ENCODE assay signal across 8 mouse cellular contexts in genomic region chr11:99574106-99574505, GRCm38 (mm10). TPM values are rescaled to one million over a fixed set of nuclear protein-coding genes. Genes with fewer than 3 reads are reported as not detected.
DNase-seq lines count a peak whose midpoint lies in the region; ATAC-seq and TF ChIP-seq lines count a peak whose summit lies in the region.

No protein-coding gene starts in this region.

- H3K9ac ChIP-seq in kidney, embryonic 14.5 days (ENCODE audit: low read depth, low read length), result no peak overlapping the region
- no peak overlapping the region for H3K9ac ChIP-seq in liver, embryonic 11.5 days (ENCODE audit: low read depth, low read length)
- no peak overlapping the region for H3K9ac ChIP-seq in neural tube, embryonic 11.5 days (ENCODE audit: low read length)

- WGBS in heart, embryonic 10.5 days, result under 1% methylated on average over 7 of the region's 7 CpGs
- 5% methylated on average over 7 of the region's 7 CpGs for WGBS in kidney, embryonic 14.5 days
- 3% methylated on average over 7 of the region's 7 CpGs for WGBS in liver, embryonic 11.5 days
- WGBS in neural tube, embryonic 11.5 days, result 8% methylated on average over 7 of the region's 7 CpGs

- TF ChIP-seq CTCF in testis, adult 2 months (IDR thresholded peaks at IDR 0.05; ENCODE audit: control insufficient read depth, insufficient read depth, insufficient replicate concordance, low read depth, low read length), result peak; percentile 70; the same call in 1 of the 2 replicates

- ATAC-seq in kidney, embryonic 14.5 days (ENCODE audit: low FRiP score, low TSS enrichment), result no peak; the same call in 1 of the 2 replicates
- ATAC-seq in liver, embryonic 11.5 days (replicated peaks; ENCODE audit: low FRiP score), result 0 out of 2 replicates have a peak, but pooled peaks have one; percentile 56
- ATAC-seq in neural tube, embryonic 11.5 days (ENCODE audit: insufficient read depth, low FRiP score, low TSS enrichment), result peak; percentile 72; the same call in 1 of the 2 replicates

- peak overlapping the region; percentile 25; the same call in 1 of the 2 replicates for H3K4me2 ChIP-seq in kidney, embryonic 14.5 days (replicated peaks; ENCODE audit: low read depth, low read length)
- peak overlapping the region; percentile 35; the same call in 1 of the 2 replicates for H3K4me2 ChIP-seq in liver, embryonic 11.5 days
- H3K4me2 ChIP-seq in neural tube, embryonic 11.5 days (ENCODE audit: low read depth), result peak overlapping the region; percentile 15; the same call in 1 of the 2 replicates

- DNase-seq in 3134 (ENCODE audit: extremely low read depth, insufficient read length, low spot score), result peak; percentile 48
- peak; percentile 59 to 61 for DNase-seq in adrenal gland, adult 18-20 months (ENCODE audit: low spot score in 2 of 2)
- DNase-seq in embryo, embryonic 9.5 days (ENCODE audit: extremely low spot score), result peak; percentile 82
- peak; percentile 85 for DNase-seq in heart, embryonic 10.5 days (ENCODE audit: low spot score)
- DNase-seq in liver, embryonic 11.5 days (ENCODE audit: low spot score), result peak; percentile 47
- peak; percentile 83 for DNase-seq in neural tube, embryonic 11.5 days (ENCODE audit: low spot score)

- H3K4me3 ChIP-seq in heart, embryonic 10.5 days, result no peak overlapping the region
- H3K4me3 ChIP-seq in kidney, embryonic 14.5 days (ENCODE audit: low read length), result no peak overlapping the region
- H3K4me3 ChIP-seq in liver, embryonic 11.5 days (ENCODE audit: low read depth, low read length), result no peak overlapping the region
- H3K4me3 ChIP-seq in neural tube, embryonic 11.5 days (ENCODE audit: low read depth, low read length), result no peak overlapping the region
- no peak overlapping the region for H3K4me3 ChIP-seq in testis, adult 2 months (ENCODE audit: control insufficient read depth, low read depth, low read length)

- TF ChIP-seq POLR2A in testis, adult 2 months (IDR thresholded peaks at IDR 0.05; ENCODE audit: control insufficient read depth, low read depth, low read length), result no peak

- H3K4me1 ChIP-seq in heart, embryonic 10.5 days, result no peaks in the 10 kb centered on the region
- H3K4me1 ChIP-seq in kidney, embryonic 14.5 days (ENCODE audit: control insufficient read depth, insufficient read depth, low read length), result no peaks in the 10 kb centered on the region
- H3K4me1 ChIP-seq in liver, embryonic 11.5 days (replicated peaks; ENCODE audit: control insufficient read depth, insufficient read depth, low read length), result no peaks in the 10 kb centered on the region
- no peaks in the 10 kb centered on the region for H3K4me1 ChIP-seq in neural tube, embryonic 11.5 days (ENCODE audit: control insufficient read depth, insufficient read depth, low read length)
- no peaks in the 10 kb centered on the region for H3K4me1 ChIP-seq in testis, adult 2 months (ENCODE audit: control insufficient read depth, insufficient read depth, low read length)

- no peaks in the 10 kb centered on the region for H3K36me3 ChIP-seq in heart, embryonic 10.5 days
- no peaks in the 10 kb centered on the region for H3K36me3 ChIP-seq in kidney, embryonic 14.5 days (ENCODE audit: control insufficient read depth, insufficient read depth, low read length)
- no peaks in the 10 kb centered on the region for H3K36me3 ChIP-seq in liver, embryonic 11.5 days (ENCODE audit: control insufficient read depth, insufficient read depth, low read length)
- no peaks in the 10 kb centered on the region for H3K36me3 ChIP-seq in neural tube, embryonic 11.5 days (ENCODE audit: control insufficient read depth, insufficient read depth, low read length)
- H3K36me3 ChIP-seq in testis, adult 2 months (ENCODE audit: control insufficient read depth, insufficient read depth, low read length), result no peaks in the 10 kb centered on the region

- no peaks in the 10 kb centered on the region for H3K27me3 ChIP-seq in heart, embryonic 10.5 days (ENCODE audit: insufficient read depth, poor library complexity, severe bottlenecking)
- no peaks in the 10 kb centered on the region for H3K27me3 ChIP-seq in kidney, embryonic 14.5 days (ENCODE audit: control insufficient read depth, insufficient read depth, low read length)
- H3K27me3 ChIP-seq in liver, embryonic 11.5 days (replicated peaks; ENCODE audit: control insufficient read depth, insufficient read depth, low read length), result no peaks in the 10 kb centered on the region
- no peaks in the 10 kb centered on the region for H3K27me3 ChIP-seq in neural tube, embryonic 11.5 days (ENCODE audit: control insufficient read depth, insufficient read depth, low read length)
- H3K27me3 ChIP-seq in testis, adult 2 months (ENCODE audit: control insufficient read depth, insufficient read depth, low read length), result no peaks in the 10 kb centered on the region

- H3K27ac ChIP-seq in heart, embryonic 10.5 days, result no peak overlapping the region
- no peak overlapping the region for H3K27ac ChIP-seq in kidney, embryonic 14.5 days (ENCODE audit: low read depth, low read length)
- H3K27ac ChIP-seq in liver, embryonic 11.5 days (ENCODE audit: low read depth, low read length), result no peak overlapping the region
- H3K27ac ChIP-seq in neural tube, embryonic 11.5 days (ENCODE audit: low read depth, low read length), result no peak overlapping the region
- no peak overlapping the region for H3K27ac ChIP-seq in testis, adult 2 months (ENCODE audit: control insufficient read depth, insufficient read depth, low read depth, low read length)

- H3K9me3 ChIP-seq in heart, embryonic 10.5 days, result no peaks in the 10 kb centered on the region
- no peaks in the 10 kb centered on the region for H3K9me3 ChIP-seq in kidney, embryonic 14.5 days (ENCODE audit: control insufficient read depth, low read length)
- no peaks in the 10 kb centered on the region for H3K9me3 ChIP-seq in liver, embryonic 11.5 days (ENCODE audit: control insufficient read depth, low read length)
- no peaks in the 10 kb centered on the region for H3K9me3 ChIP-seq in neural tube, embryonic 11.5 days (ENCODE audit: control insufficient read depth, low read length)

RNA-seq across cellular contexts. Expression of gene Krtap1-5, which starts 6.7 kb away (rescaled TPM):
- not detected for total RNA-seq in adrenal gland, adult 18-20 months (2021)
- not detected in 2 replicates for polyA plus RNA-seq in heart, embryonic 10.5 days (2016; fragmentation: Nextera tagmentation; extraction: Ambion mirVana)
- not detected in 2 replicates for polyA plus RNA-seq in kidney, embryonic 14.5 days (2014; fragmentation: Nextera tagmentation; extraction: Ambion mirVana)
- not detected in 2 replicates for polyA plus RNA-seq in liver, embryonic 11.5 days (2014; fragmentation: Nextera tagmentation; extraction: Ambion mirVana)
- not detected in 2 replicates for polyA plus RNA-seq in neural tube, embryonic 11.5 days (2014; fragmentation: Nextera tagmentation; extraction: Ambion mirVana)
- polyA plus RNA-seq in testis, adult 2 months (2012; rRNA removed), result not detected in 2 replicates

RNA-seq across cellular contexts. Expression of gene Krtap3-1, which starts 7.7 kb away (rescaled TPM):
- not detected for total RNA-seq in adrenal gland, adult 18-20 months (2021)
- not detected in 2 replicates for polyA plus RNA-seq in heart, embryonic 10.5 days (2016; fragmentation: Nextera tagmentation; extraction: Ambion mirVana)
- polyA plus RNA-seq in kidney, embryonic 14.5 days (2014; fragmentation: Nextera tagmentation; extraction: Ambion mirVana), result not detected in 2 replicates
- polyA plus RNA-seq in liver, embryonic 11.5 days (2014; fragmentation: Nextera tagmentation; extraction: Ambion mirVana), result not detected in 2 replicates
- polyA plus RNA-seq in neural tube, embryonic 11.5 days (2014; fragmentation: Nextera tagmentation; extraction: Ambion mirVana), result not detected in 2 replicates
- polyA plus RNA-seq in testis, adult 2 months (2012; rRNA removed), result 0.48 TPM in 1 of 2 replicates, not detected in the other

RNA-seq across cellular contexts. Expression of gene Krtap1-4, which starts 9.3 kb away (rescaled TPM):
- total RNA-seq in adrenal gland, adult 18-20 months (2021), result not detected
- not detected in 2 replicates for polyA plus RNA-seq in heart, embryonic 10.5 days (2016; fragmentation: Nextera tagmentation; extraction: Ambion mirVana)
- polyA plus RNA-seq in kidney, embryonic 14.5 days (2014; fragmentation: Nextera tagmentation; extraction: Ambion mirVana), result not detected in 2 replicates
- not detected in 2 replicates for polyA plus RNA-seq in liver, embryonic 11.5 days (2014; fragmentation: Nextera tagmentation; extraction: Ambion mirVana)
- not detected in 2 replicates for polyA plus RNA-seq in neural tube, embryonic 11.5 days (2014; fragmentation: Nextera tagmentation; extraction: Ambion mirVana)
- not detected in 2 replicates for polyA plus RNA-seq in testis, adult 2 months (2012; rRNA removed)

RNA-seq across cellular contexts. Expression of gene Gm11939, which starts 14.8 kb away (rescaled TPM):
- not detected for total RNA-seq in adrenal gland, adult 18-20 months (2021)
- polyA plus RNA-seq in heart, embryonic 10.5 days (2016; fragmentation: Nextera tagmentation; extraction: Ambion mirVana), result not detected in 2 replicates
- not detected in 2 replicates for polyA plus RNA-seq in kidney, embryonic 14.5 days (2014; fragmentation: Nextera tagmentation; extraction: Ambion mirVana)
- not detected in 2 replicates for polyA plus RNA-seq in liver, embryonic 11.5 days (2014; fragmentation: Nextera tagmentation; extraction: Ambion mirVana)
- not detected in 2 replicates for polyA plus RNA-seq in neural tube, embryonic 11.5 days (2014; fragmentation: Nextera tagmentation; extraction: Ambion mirVana)
- not detected in 2 replicates for polyA plus RNA-seq in testis, adult 2 months (2012; rRNA removed)

RNA-seq across cellular contexts. Expression of gene Krtap1-3, which starts 17.0 kb away (rescaled TPM):
- not detected for total RNA-seq in adrenal gland, adult 18-20 months (2021)
- polyA plus RNA-seq in heart, embryonic 10.5 days (2016; fragmentation: Nextera tagmentation; extraction: Ambion mirVana), result not detected in 2 replicates
- polyA plus RNA-seq in kidney, embryonic 14.5 days (2014; fragmentation: Nextera tagmentation; extraction: Ambion mirVana), result not detected in 2 replicates
- polyA plus RNA-seq in liver, embryonic 11.5 days (2014; fragmentation: Nextera tagmentation; extraction: Ambion mirVana), result not detected in 2 replicates
- not detected in 2 replicates for polyA plus RNA-seq in neural tube, embryonic 11.5 days (2014; fragmentation: Nextera tagmentation; extraction: Ambion mirVana)
- 0.12 TPM in 1 of 2 replicates, not detected in the other for polyA plus RNA-seq in testis, adult 2 months (2012; rRNA removed)
